Mouse (Mus musculus) left cerebral cortex, postnatal 36 days (tissue): Measurements from ENCODE around the gene Gm45140. TPM values are rescaled to one million over a fixed set of nuclear protein-coding genes. Genes with fewer than 3 reads are reported as not detected.

Source experiments
- DNase-seq, 2 experiments: peaks; one replicate each; pipeline ENCODE4 v3.0.0; 2021 to 2022; ENCODE audit warnings: low spot score in 2 of 2, mixed read lengths in 1 of 2
- intact Hi-C: fragments of 180-260 bp; cut with DNase I; formaldehyde crosslinking; loops from one replicate; pipeline ENCODE4 v1.15.1; 2025
- total RNA-seq, 2 experiments: library from RNA; stranded (reverse); gene quantifications; 2 replicates each; pipeline ENCODE4 v1.2.3; 2021

Gene Gm45140
- total RNA-seq, 2 experiments from 2014 or later, result 1.4 to 3.0 TPM

GRCm38 (mm10) chr6:87849780-87850154, 14.2 kb upstream of the Gm45140 start:
- intact Hi-C loops, result loop anchor here (2.0 kb wide), 1 partner anchor 37 kb away; the partner anchor contains the start of gene Copg1
- no peak for DNase-seq

GRCm38 (mm10) chr6:87846813-87847212, 11.2 kb upstream of the Gm45140 start:
- intact Hi-C loops, result no loop called here

GRCm38 (mm10) chr6:87845031-87845695, 9.6 kb upstream of the Gm45140 start:
- intact Hi-C loops, result no loop called here
- DNase-seq, result no peak

More at GRCm38 (mm10) chr6:87846813-87847212, 11.2 kb upstream of the Gm45140 start:
- no peak for DNase-seq

GRCm38 (mm10) chr6:87842254-87842653, 6.7 kb upstream of the Gm45140 start:
- intact Hi-C loops, result no loop called here
- no peak for DNase-seq

GRCm38 (mm10) chr6:87841635-87842034, 6.0 kb upstream of the Gm45140 start:
- intact Hi-C loops, result no loop called here
- no peak for DNase-seq

- intact Hi-C loops, result loop anchor here (5.0 to 10.0 kb wide), 3 partner anchors 47 to 145 kb away; partner anchors contain the start of genes Copg1 and H1fx
- no peak for DNase-seq
Observed at GRCm38 (mm10) chr6:87839797-87840341, 4.3 kb upstream of the Gm45140 start.

- intact Hi-C loops, result loop anchor here (1.0 to 10.0 kb wide), 4 partner anchors 13 to 146 kb away; partner anchors contain the start of genes Cnbp, Copg1 and H1fx
- DNase-seq, result peak; percentile 95 to 96
Observed at GRCm38 (mm10) chr6:87838551-87839197, 3.1 kb upstream of the Gm45140 start, which contains the start of gene Isy1. TSS of gene Isy1 (minus strand) at chr6:87838798.

- no peak for DNase-seq
- intact Hi-C loops, result no loop called here
Observed at GRCm38 (mm10) chr6:87820366-87820765, 15.2 kb downstream of the Gm45140 start.

GRCm38 (mm10) chr6:87814486-87814885, 21.1 kb downstream of the Gm45140 start:
- intact Hi-C loops, result no loop called here

GRCm38 (mm10) chr6:87812656-87813055, 22.9 kb downstream of the Gm45140 start:
- intact Hi-C loops, result no loop called here
- no peak for DNase-seq

More at GRCm38 (mm10) chr6:87814486-87814885, 21.1 kb downstream of the Gm45140 start:
- DNase-seq, result no peak

- intact Hi-C loops, result no loop called here
- peak; percentile 88 to 91 for DNase-seq
Observed at GRCm38 (mm10) chr6:87811675-87812338, 23.8 kb downstream of the Gm45140 start, which contains the start of gene Rab43. TSS of gene Rab43 (minus strand) at chr6:87812164.

GRCm38 (mm10) chr6:87810713-87811669, 24.6 kb downstream of the Gm45140 start:
- DNase-seq, result peak; percentile 36 to 64
- intact Hi-C loops, result no loop called here

- intact Hi-C loops, result no loop called here
- no peak for DNase-seq
Observed at GRCm38 (mm10) chr6:87810311-87810710, 25.3 kb downstream of the Gm45140 start.

- DNase-seq, result no peak
- intact Hi-C loops, result no loop called here
Observed at GRCm38 (mm10) chr6:87809651-87810161, 25.9 kb downstream of the Gm45140 start.

GRCm38 (mm10) chr6:87809144-87809543, 26.5 kb downstream of the Gm45140 start:
- intact Hi-C loops, result no loop called here
- no peak for DNase-seq

- DNase-seq, result no peak
- intact Hi-C loops, result no loop called here
Observed at GRCm38 (mm10) chr6:87808521-87808920, 27.1 kb downstream of the Gm45140 start.

- intact Hi-C loops, result no loop called here
Observed at GRCm38 (mm10) chr6:87807735-87808440, 27.7 kb downstream of the Gm45140 start.

GRCm38 (mm10) chr6:87806857-87807256, 28.7 kb downstream of the Gm45140 start:
- no peak for DNase-seq
- intact Hi-C loops, result no loop called here

More at GRCm38 (mm10) chr6:87807735-87808440, 27.7 kb downstream of the Gm45140 start:
- DNase-seq, result no peak
